Comparison of ENCODE assay signal across 16 mouse cellular contexts in the genomic region with DNA sequence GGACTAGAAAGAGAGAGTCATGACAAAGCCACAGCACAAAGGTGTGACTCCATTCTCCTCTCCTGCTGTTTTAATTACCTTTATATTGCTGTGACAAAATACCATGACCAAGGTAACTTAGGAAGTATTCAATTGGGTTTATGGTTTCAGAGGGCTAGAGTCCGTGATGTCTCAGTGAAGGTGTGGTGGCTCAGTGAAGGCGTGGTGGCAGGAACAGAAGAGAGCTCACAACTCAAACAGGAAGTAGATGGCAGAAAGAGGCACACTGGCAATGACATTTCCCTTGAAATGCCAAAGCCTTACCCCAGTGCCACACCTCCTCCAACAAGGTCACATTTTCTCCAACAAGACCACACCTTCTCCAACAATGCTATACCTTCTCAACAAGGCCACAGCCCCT.
"Had no signal": no experiment of that assay in that cellular context is flagged by ENCODE, and none has a peak within 500 bp of the region (broad histone marks: within the 10 kb centered on the region; RNA-seq: fewer than 3 reads in every experiment).

No protein-coding gene starts in this region.

- H3K9ac ChIP-seq: liver, postnatal 0 days; lung, embryonic 15.5 days; midbrain, embryonic 13.5 days; midbrain, embryonic 15.5 days; neural tube, embryonic 12.5 days had no signal

- H3K4me3 ChIP-seq: lung, embryonic 15.5 days; megakaryocyte, embryonic 14.5 days; midbrain, embryonic 13.5 days; midbrain, embryonic 15.5 days; neural tube, embryonic 12.5 days had no signal

- H3K27ac ChIP-seq: lung, embryonic 15.5 days; midbrain, embryonic 13.5 days; midbrain, embryonic 15.5 days; neural tube, embryonic 12.5 days had no signal

- H3K4me2 ChIP-seq: lung, embryonic 15.5 days; midbrain, embryonic 11.5 days; midbrain, embryonic 13.5 days; midbrain, embryonic 15.5 days; neural tube, embryonic 12.5 days had no signal

- H3K27me3 ChIP-seq: lung, embryonic 15.5 days; midbrain, embryonic 13.5 days; midbrain, embryonic 15.5 days; neural tube, embryonic 12.5 days had no signal

- H3K9me3 ChIP-seq: lung, embryonic 15.5 days; midbrain, embryonic 13.5 days; midbrain, embryonic 15.5 days; neural tube, embryonic 12.5 days had no signal

- H3K4me1 ChIP-seq: midbrain, embryonic 15.5 days had no signal

- ATAC-seq: liver, postnatal 0 days; lung, postnatal 0 days; midbrain, embryonic 13.5 days; midbrain, embryonic 15.5 days had no signal

- H3K36me3 ChIP-seq: lung, embryonic 15.5 days; midbrain, embryonic 13.5 days; midbrain, embryonic 15.5 days; neural tube, embryonic 12.5 days had no signal

- DNase-seq: liver, postnatal 0 days; lung, adult 2 months; lung, postnatal 14 days; lung, postnatal 4 days; right cerebral cortex, postnatal 14 days; spleen, adult 18-20 months; thymus, adult 18-20 months; thymus, postnatal 14 days; thymus, postnatal 36 days had no signal
